Mouse (Mus musculus) heart, embryonic 14.5 days (tissue): ENCODE measurements at regions not wholly inside any gene's neighbourhood (a gene's known extent, or its start where the extent isn't known, plus 50 kb on each side); places are given as distances from the start of the nearest gene placed in this dataset.
A peak's percentile ranks its signal among the peaks of the same experiment; 100 is the strongest.

Experiments used
- ATAC-seq: fragments of 200-750 bp; cut with Nextera tagmentation; 2 replicates; pipeline ENCODE4 v1.8.0; 2017; ENCODE audit warnings: low read depth, moderate TSS enrichment; ENCODE audit not compliant: insufficient number of reproducible peaks, insufficient read depth, low FRiP score
- H3K27ac ChIP-seq, 2 experiments: fragments of 200-500 bp in 1 of 2; fragments of 300-500 bp in 1 of 2; sonication (generic) in 1 of 2; replicated peaks in 1 of 2; 2 replicates each; pipeline ENCODE4 v1.5.1; 2012 to 2014; ENCODE audit warnings: low read depth in 2 of 2, low read length in 2 of 2, control low read depth in 1 of 2, mild to moderate bottlenecking in 1 of 2, mixed read lengths in 1 of 2; ENCODE audit not compliant: control insufficient read depth in 1 of 2, insufficient read depth in 1 of 2
- H3K27me3 ChIP-seq: fragments of 300-500 bp; sonication (generic); 2 replicates; pipeline ENCODE4 v1.6.1; 2014; ENCODE audit warnings: mild to moderate bottlenecking, low read length, control low read depth; ENCODE audit not compliant: control insufficient read depth, insufficient read depth
- H3K36me3 ChIP-seq: fragments of 300-500 bp; sonication (generic); 2 replicates; pipeline ENCODE4 v1.6.1; 2014; ENCODE audit warnings: mild to moderate bottlenecking, control low read depth, low read length, mixed read lengths; ENCODE audit not compliant: control insufficient read depth, insufficient read depth
- H3K4me1 ChIP-seq, 2 experiments: fragments of 200-500 bp in 1 of 2; fragments of 300-500 bp in 1 of 2; sonication (generic) in 1 of 2; 2 replicates each; pipeline ENCODE4 v1.6.1; 2012 to 2014; ENCODE audit warnings: low read length in 2 of 2, control low read depth in 1 of 2, mixed read lengths in 1 of 2; ENCODE audit not compliant: control insufficient read depth in 2 of 2, insufficient read depth in 2 of 2
- H3K4me2 ChIP-seq: fragments of 300-500 bp; sonication (generic); 2 replicates; pipeline ENCODE4 v1.6.1; 2014; ENCODE audit warnings: mild to moderate bottlenecking, low read length
- H3K4me3 ChIP-seq, 2 experiments: fragments of 200-500 bp in 1 of 2; fragments of 300-500 bp in 1 of 2; sonication (generic) in 1 of 2; 2 replicates each; pipeline ENCODE4 v1.5.1; 2012 to 2014; ENCODE audit warnings: low read length in 2 of 2, mild to moderate bottlenecking in 2 of 2, control low read depth in 1 of 2, low read depth in 1 of 2, moderate library complexity in 1 of 2; ENCODE audit not compliant: control insufficient read depth in 1 of 2, insufficient read depth in 1 of 2
- H3K9ac ChIP-seq: fragments of 300-500 bp; sonication (generic); 2 replicates; pipeline ENCODE4 v1.6.1; 2014; ENCODE audit warnings: mild to moderate bottlenecking, low read length
- H3K9me3 ChIP-seq: fragments of 300-500 bp; sonication (generic); 2 replicates; pipeline ENCODE4 v1.6.1; 2016; ENCODE audit warnings: low read length, control low read depth; ENCODE audit not compliant: control insufficient read depth
- WGBS: fragments of 180-500 bp; shearing (Covaris S2); extraction: QIAGEN DNeasy Blood & Tissue Kit; methylation state at CpG from one replicate; pipeline ENCODE4 v1.1.7; 2014; 5-methylcytosine and 5-hydroxymethylcytosine counted together

- Histone ChIP-seq H3K9me3 (no peaks in the 10 kb centered on the region), H3K9ac (no peak overlapping the region), H3K27ac (peak overlapping the region; percentile 2 to 70; a peak in 2 of 4 replicates), H3K27me3 (no peaks in the 10 kb centered on the region), H3K4me3 (no peak overlapping the region), H3K4me2 (peak overlapping the region; percentile 56), H3K4me1 (peaks cover 21% of the 10 kb centered on the region in 2 experiments), H3K36me3 (no peaks in the 10 kb centered on the region)
- 66% methylated on average over 6 of the region's 6 CpGs for WGBS
- ATAC-seq, result no peak
These were observed 170.6 kb upstream of the Rpl34 start for GRCm38 (mm10) chr3:130900846-130901245.

- Histone ChIP-seq H3K4me1 (peaks cover 21% of the 10 kb centered on the region in 2 experiments), H3K4me3 (peak overlapping the region; percentile 5 to 19), H3K9ac (peak overlapping the region; percentile 44), H3K27me3 (no peaks in the 10 kb centered on the region), H3K4me2 (peak overlapping the region; percentile 56), H3K27ac (peak overlapping the region; percentile 55 to 70), H3K9me3 (no peaks in the 10 kb centered on the region), H3K36me3 (no peaks in the 10 kb centered on the region)
- WGBS, result 27% methylated on average over 30 of the region's 30 CpGs
- ATAC-seq, result 0 out of 2 replicates have a peak, but pooled peaks have one; percentile 53
These were observed 170.0 kb upstream of the Rpl34 start for GRCm38 (mm10) chr3:130900054-130900840.

GRCm38 (mm10) chr3:130894168-130894814 is 164.1 kb upstream of the Rpl34 start:
- WGBS, result 68% methylated on average over 7 of the region's 7 CpGs
- no peak overlapping the region for H3K27ac ChIP-seq
- no peaks in the 10 kb centered on the region for H3K27me3 ChIP-seq
- no peak overlapping the region for H3K4me2 ChIP-seq
- H3K9me3 ChIP-seq, result no peaks in the 10 kb centered on the region
- ATAC-seq, result no peak
- no peak overlapping the region for H3K4me3 ChIP-seq
- H3K9ac ChIP-seq, result no peak overlapping the region
- no peaks in the 10 kb centered on the region for H3K36me3 ChIP-seq
- H3K4me1 ChIP-seq, result peaks cover 0 to 3% of the 10 kb centered on the region in 2 experiments; a peak in 1 of 4 replicates

GRCm38 (mm10) chr3:130891310-130891709 is 161.1 kb upstream of the Rpl34 start:
- ATAC-seq, result no peak
- H3K36me3 ChIP-seq, result no peaks in the 10 kb centered on the region
- no peaks in the 10 kb centered on the region for H3K27me3 ChIP-seq
- no peak overlapping the region for H3K9ac ChIP-seq
- no peak overlapping the region for H3K4me3 ChIP-seq
- H3K9me3 ChIP-seq, result no peaks in the 10 kb centered on the region
- H3K27ac ChIP-seq, result no peak overlapping the region
- H3K4me2 ChIP-seq, result no peak overlapping the region
- WGBS, result 82% methylated on average over 4 of the region's 4 CpGs
- H3K4me1 ChIP-seq, result no peaks in the 10 kb centered on the region

- 70% methylated on average over 1 of the region's 1 CpGs for WGBS
- Histone ChIP-seq H3K27me3 (no peaks in the 10 kb centered on the region), H3K27ac (no peak overlapping the region), H3K9me3 (no peaks in the 10 kb centered on the region), H3K4me3 (no peak overlapping the region), H3K4me2 (no peak overlapping the region), H3K36me3 (no peaks in the 10 kb centered on the region), H3K9ac (no peak overlapping the region), H3K4me1 (no peaks in the 10 kb centered on the region)
- no peak for ATAC-seq
These were observed 158.4 kb upstream of the Rpl34 start for GRCm38 (mm10) chr3:130888587-130888986.

- H3K9ac ChIP-seq, result no peak overlapping the region
- H3K4me2 ChIP-seq, result no peak overlapping the region
- no peaks in the 10 kb centered on the region for H3K36me3 ChIP-seq
- no peak for ATAC-seq
- WGBS, result 84% methylated on average over 3 of the region's 3 CpGs
- no peaks in the 10 kb centered on the region for H3K27me3 ChIP-seq
- no peaks in the 10 kb centered on the region for H3K9me3 ChIP-seq
- no peaks in the 10 kb centered on the region for H3K4me1 ChIP-seq
- no peak overlapping the region for H3K27ac ChIP-seq
- no peak overlapping the region for H3K4me3 ChIP-seq
These were observed 157.5 kb upstream of the Rpl34 start for GRCm38 (mm10) chr3:130887540-130888312.

GRCm38 (mm10) chr3:130885974-130886373 is 155.8 kb upstream of the Rpl34 start:
- H3K4me2 ChIP-seq, result no peak overlapping the region
- H3K9me3 ChIP-seq, result no peaks in the 10 kb centered on the region
- H3K4me3 ChIP-seq, result no peak overlapping the region
- H3K9ac ChIP-seq, result no peak overlapping the region
- no peak for ATAC-seq
- no peak overlapping the region for H3K27ac ChIP-seq
- H3K27me3 ChIP-seq, result no peaks in the 10 kb centered on the region
- no peaks in the 10 kb centered on the region for H3K4me1 ChIP-seq
- WGBS, result 32% methylated on average over 6 of the region's 6 CpGs
- H3K36me3 ChIP-seq, result no peaks in the 10 kb centered on the region
